Mouse (Mus musculus) embryonic fibroblast, embryonic 13.5 days (primary cell): Measurements from ENCODE around the gene Tmem200b. TPM values are rescaled to one million over a fixed set of nuclear protein-coding genes. Genes with fewer than 3 reads are reported as not detected.

ENCODE experiments used
- H3K27ac ChIP-seq: 2 replicates; pipeline ENCODE4 v1.5.1; 2012; ENCODE audit warnings: low read length, control low read depth, inconsistent platforms; ENCODE audit not compliant: insufficient read depth
- H3K4me1 ChIP-seq: 2 replicates; pipeline ENCODE4 v1.6.1; 2011; ENCODE audit warnings: low read length; ENCODE audit not compliant: control insufficient read depth, insufficient read depth
- H3K4me3 ChIP-seq: 2 replicates; pipeline ENCODE4 v1.5.1; 2011; ENCODE audit warnings: mild to moderate bottlenecking, control low read depth, low read length; ENCODE audit not compliant: insufficient read depth
- CTCF ChIP-seq: IDR thresholded peaks from 2 replicates; pipeline ENCODE4 v1.5.1; 2011; ENCODE audit warnings: mild to moderate bottlenecking, control low read depth, low read length, moderate library complexity, borderline replicate concordance; ENCODE audit not compliant: insufficient read depth
- POLR2A ChIP-seq: IDR thresholded peaks from 2 replicates; pipeline ENCODE4 v1.6.1; 2011; ENCODE audit warnings: low read depth, mild to moderate bottlenecking, control low read depth, low read length, moderate library complexity
- polyA plus RNA-seq: library from polyadenylated mRNA; stranded (reverse); fragments of >200 nt; gene quantifications from 2 replicates; pipeline ENCODE4 v1.2.4, GENCODE M21; 2011; ENCODE audit warnings: low read depth; ENCODE audit not compliant: missing spikeins, insufficient read length

Tmem200b gene
- polyA plus RNA-seq, 1 experiment: 8.0 TPM

- H3K4me1 ChIP-seq: no peaks in the 10 kb centered on the region; the same call in 1 of the 2 replicates
- TF ChIP-seq CTCF: no peak
- TF ChIP-seq POLR2A: no peak
- no peak overlapping the region for H3K4me3 ChIP-seq
- H3K27ac ChIP-seq: no peak overlapping the region
Observed at GRCm38 (mm10) chr4:131918026-131918533, 3.5 kb upstream of the Tmem200b start.

DNA sequence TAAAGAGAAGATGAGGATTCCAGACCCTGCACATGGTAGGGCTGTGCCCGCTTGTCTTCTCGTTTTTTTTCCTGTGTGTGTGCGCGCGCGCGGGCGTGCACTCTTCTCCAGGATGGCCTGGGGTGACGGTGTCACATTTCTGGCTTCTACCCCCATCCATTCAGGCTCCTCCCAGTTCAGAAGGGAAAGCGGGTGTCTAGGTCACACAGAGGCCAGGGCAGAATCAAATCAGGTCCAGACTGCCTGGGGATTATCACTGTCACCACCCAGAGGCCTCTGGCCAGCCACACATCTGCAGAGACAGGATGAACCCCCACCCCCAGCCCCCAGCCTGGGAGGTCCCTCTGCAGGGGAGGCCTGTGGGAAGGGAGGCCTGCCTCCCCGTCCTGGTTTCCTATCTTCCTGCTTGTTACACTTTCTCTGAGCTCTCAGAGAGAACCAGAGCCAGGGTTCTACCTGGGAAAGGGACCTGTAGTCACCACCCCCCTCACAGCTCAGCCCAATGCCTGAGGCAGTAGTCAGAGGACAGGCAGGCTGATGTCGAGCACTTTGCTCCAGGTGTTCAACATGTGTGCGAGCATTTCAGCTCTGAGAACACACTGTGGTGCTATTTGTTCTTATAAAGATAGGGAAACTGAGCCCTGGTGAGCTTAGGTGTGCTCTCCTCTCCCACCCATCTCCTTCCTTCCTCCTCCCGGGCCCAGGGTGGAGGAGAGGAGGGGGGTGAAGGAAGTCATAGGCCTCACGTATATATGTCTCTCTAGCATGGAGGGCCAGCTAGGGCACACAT, 2.7 kb upstream of the Tmem200b start:
- H3K27ac ChIP-seq: no peak overlapping the region
- peaks cover 3% of the 10 kb centered on the region for H3K4me1 ChIP-seq
- TF ChIP-seq CTCF (no peak), POLR2A (no peak)
- no peak overlapping the region for H3K4me3 ChIP-seq

- Histone ChIP-seq H3K4me1 (peaks cover 4% of the 10 kb centered on the region), H3K4me3 (no peak overlapping the region), H3K27ac (peak overlapping the region; percentile 28)
- no peak for TF ChIP-seq POLR2A
- TF ChIP-seq CTCF: no peak
Observed at GRCm38 (mm10) chr4:131919506-131920140, 1.9 kb upstream of the Tmem200b start.

GRCm38 (mm10) chr4:131920141-131920594, 1.4 kb upstream of the Tmem200b start:
- H3K4me1 ChIP-seq: peaks cover 4% of the 10 kb centered on the region
- no peak overlapping the region for H3K4me3 ChIP-seq
- peak overlapping the region; percentile 28 for H3K27ac ChIP-seq
- no peak for TF ChIP-seq CTCF
- peak; percentile 44 for TF ChIP-seq POLR2A

- TF ChIP-seq POLR2A (peak; percentile 43), CTCF (no peak)
- H3K4me3 ChIP-seq: peak overlapping the region; percentile 44
- peaks cover 4% of the 10 kb centered on the region for H3K4me1 ChIP-seq
- peak overlapping the region; percentile 62 for H3K27ac ChIP-seq
Observed at GRCm38 (mm10) chr4:131920595-131921351, 798 bp upstream of the Tmem200b start.

GRCm38 (mm10) chr4:131922404-131922803, 833 bp downstream of the Tmem200b start:
- TF ChIP-seq CTCF (no peak), POLR2A (no peak)
- peaks cover 4% of the 10 kb centered on the region for H3K4me1 ChIP-seq
- peak overlapping the region; percentile 31; the same call in 1 of the 2 replicates for H3K4me3 ChIP-seq
- no peak overlapping the region for H3K27ac ChIP-seq

GRCm38 (mm10) chr4:131924096-131924810, 2.7 kb downstream of the Tmem200b start:
- TF ChIP-seq CTCF: no peak
- TF ChIP-seq POLR2A: no peak
- peaks cover 9% of the 10 kb centered on the region for H3K4me1 ChIP-seq
- no peak overlapping the region for H3K4me3 ChIP-seq
- no peak overlapping the region for H3K27ac ChIP-seq

- TF ChIP-seq CTCF: no peak
- no peak for TF ChIP-seq POLR2A
- Histone ChIP-seq H3K4me1 (peaks cover 6% of the 10 kb centered on the region), H3K4me3 (no peak overlapping the region), H3K27ac (no peak overlapping the region)
Observed at GRCm38 (mm10) chr4:131929146-131929545, 7.6 kb downstream of the Tmem200b start.

- Histone ChIP-seq H3K4me1 (no peaks in the 10 kb centered on the region), H3K4me3 (no peak overlapping the region), H3K27ac (no peak overlapping the region)
- no peak for TF ChIP-seq CTCF
- TF ChIP-seq POLR2A: no peak
Observed at GRCm38 (mm10) chr4:131939459-131939858, 17.9 kb downstream of the Tmem200b start.
